ENCODE assay signal across 10 mouse cellular contexts in genomic region chr5:64576426-64577262, GRCm38 (mm10).
DNase-seq lines count a peak whose midpoint lies in the region; ATAC-seq and TF ChIP-seq lines count a peak whose summit lies in the region.
"Had no signal": no experiment of that assay in that cellular context is flagged by ENCODE, and none has a peak within 500 bp of the region (broad histone marks: within the 10 kb centered on the region; RNA-seq: fewer than 3 reads in every experiment).

No protein-coding gene starts in this region.

- H3K9me3 ChIP-seq in liver, embryonic 11.5 days (ENCODE audit: control insufficient read depth, low read length), result no peaks in the 10 kb centered on the region
- H3K9me3 ChIP-seq in liver, postnatal 0 days (ENCODE audit: low read length), result no peaks in the 10 kb centered on the region
- H3K9me3 ChIP-seq in heart, embryonic 12.5 days (replicated peaks), result no peaks in the 10 kb centered on the region
- no peaks in the 10 kb centered on the region for H3K9me3 ChIP-seq in midbrain, embryonic 14.5 days (ENCODE audit: control insufficient read depth, low read length)
- H3K9me3 ChIP-seq: embryonic facial prominence, embryonic 13.5 days had no signal

- no peak for TF ChIP-seq CTCF in liver, postnatal 0 days (IDR thresholded peaks at IDR 0.05; ENCODE audit: low read depth)

- H3K9ac ChIP-seq in liver, embryonic 11.5 days (ENCODE audit: low read depth, low read length), result no peak overlapping the region
- H3K9ac ChIP-seq in liver, postnatal 0 days (replicated peaks), result no peak overlapping the region
- H3K9ac ChIP-seq in heart, embryonic 12.5 days, result no peak overlapping the region
- H3K9ac ChIP-seq in midbrain, embryonic 14.5 days (replicated peaks; ENCODE audit: low read length), result no peak overlapping the region
- H3K9ac ChIP-seq: embryonic facial prominence, embryonic 13.5 days had no signal

- H3K27ac ChIP-seq in liver, embryonic 11.5 days (ENCODE audit: low read depth, low read length), result peak overlapping the region; percentile 41; the same call in 1 of the 2 replicates
- no peak overlapping the region for H3K27ac ChIP-seq in liver, postnatal 0 days (ENCODE audit: low read depth)
- H3K27ac ChIP-seq in heart, embryonic 12.5 days (ENCODE audit: poor library complexity, severe bottlenecking), result peak overlapping the region; percentile 76
- no peak overlapping the region for H3K27ac ChIP-seq in midbrain, embryonic 14.5 days (replicated peaks; ENCODE audit: low read depth, low read length)
- H3K27ac ChIP-seq: embryonic facial prominence, embryonic 13.5 days had no signal

- H3K4me2 ChIP-seq in liver, embryonic 11.5 days, result peak overlapping the region; percentile 21; the same call in 1 of the 2 replicates
- H3K4me2 ChIP-seq in liver, postnatal 0 days (ENCODE audit: low read depth, low read length), result no peak overlapping the region
- H3K4me2 ChIP-seq in heart, embryonic 12.5 days, result no peak overlapping the region
- no peak overlapping the region for H3K4me2 ChIP-seq in midbrain, embryonic 14.5 days (ENCODE audit: low read length)
- H3K4me2 ChIP-seq: embryonic facial prominence, embryonic 13.5 days had no signal

- H3K36me3 ChIP-seq in liver, embryonic 11.5 days (ENCODE audit: control insufficient read depth, insufficient read depth, low read length), result no peaks in the 10 kb centered on the region
- no peaks in the 10 kb centered on the region for H3K36me3 ChIP-seq in liver, postnatal 0 days (replicated peaks; ENCODE audit: insufficient read depth, low read length)
- H3K36me3 ChIP-seq in heart, embryonic 12.5 days, result no peaks in the 10 kb centered on the region
- H3K36me3 ChIP-seq in midbrain, embryonic 14.5 days (ENCODE audit: control insufficient read depth, insufficient read depth, low read length), result no peaks in the 10 kb centered on the region
- H3K36me3 ChIP-seq: embryonic facial prominence, embryonic 13.5 days had no signal

- 74% methylated on average over 19 of the region's 19 CpGs for WGBS in liver, embryonic 11.5 days
- WGBS in liver, postnatal 0 days (ENCODE audit: insufficient replicate concordance), result 81% methylated on average over 19 of the region's 19 CpGs
- WGBS in heart, embryonic 12.5 days, result 66% methylated on average over 19 of the region's 19 CpGs
- 72% methylated on average over 19 of the region's 19 CpGs for WGBS in midbrain, embryonic 14.5 days

- DNase-seq in adrenal gland, postnatal 10 days, result peak; percentile 44
- DNase-seq in adrenal gland, adult 18-20 months (ENCODE audit: low spot score in 2 of 2), result no peak
- DNase-seq in liver, embryonic 11.5 days (ENCODE audit: low spot score), result no peak
- no peak for DNase-seq in liver, postnatal 0 days
- peak; percentile 37 for DNase-seq in midbrain, embryonic 14.5 days
- no peak for DNase-seq in natural killer cell, adult 2 months (ENCODE audit: low spot score in 2 of 2)
- no peak for DNase-seq in cerebellum, postnatal 36 days

- no peaks in the 10 kb centered on the region for H3K27me3 ChIP-seq in liver, embryonic 11.5 days (replicated peaks; ENCODE audit: control insufficient read depth, insufficient read depth, low read length)
- H3K27me3 ChIP-seq in liver, postnatal 0 days (ENCODE audit: insufficient read depth, low read length), result no peaks in the 10 kb centered on the region
- H3K27me3 ChIP-seq in heart, embryonic 12.5 days (replicated peaks), result no peaks in the 10 kb centered on the region
- no peaks in the 10 kb centered on the region for H3K27me3 ChIP-seq in midbrain, embryonic 14.5 days (ENCODE audit: control insufficient read depth, insufficient read depth, low read length)
- H3K27me3 ChIP-seq: embryonic facial prominence, embryonic 13.5 days; megakaryocyte, embryonic 14.5 days had no signal

- no peak overlapping the region for H3K4me3 ChIP-seq in liver, embryonic 11.5 days (ENCODE audit: low read depth, low read length)
- H3K4me3 ChIP-seq in liver, postnatal 0 days (ENCODE audit: low read depth, low read length), result no peak overlapping the region
- no peak overlapping the region for H3K4me3 ChIP-seq in heart, embryonic 12.5 days
- H3K4me3 ChIP-seq in midbrain, embryonic 14.5 days (replicated peaks; ENCODE audit: low read depth, low read length), result no peak overlapping the region
- H3K4me3 ChIP-seq: embryonic facial prominence, embryonic 13.5 days; megakaryocyte, embryonic 14.5 days had no signal

- TF ChIP-seq EP300 in liver, postnatal 0 days (IDR thresholded peaks at IDR 0.05; ENCODE audit: low read depth), result no peak

- no peak for ATAC-seq in liver, embryonic 11.5 days (replicated peaks; ENCODE audit: low FRiP score)
- no peak for ATAC-seq in liver, postnatal 0 days
- ATAC-seq in heart, embryonic 12.5 days (ENCODE audit: insufficient number of reproducible peaks, low FRiP score), result no peak
- ATAC-seq in midbrain, embryonic 14.5 days (ENCODE audit: low FRiP score, low TSS enrichment), result no peak; the same call in 1 of the 2 replicates

- H3K4me1 ChIP-seq in liver, embryonic 11.5 days (replicated peaks; ENCODE audit: control insufficient read depth, insufficient read depth, low read length), result peaks cover 46% of the 10 kb centered on the region
- peaks cover 25% of the 10 kb centered on the region for H3K4me1 ChIP-seq in liver, postnatal 0 days (ENCODE audit: insufficient read depth)
- peaks cover 52% of the 10 kb centered on the region for H3K4me1 ChIP-seq in heart, embryonic 12.5 days (replicated peaks)
- H3K4me1 ChIP-seq in midbrain, embryonic 14.5 days (ENCODE audit: control insufficient read depth, insufficient read depth, low read length), result peaks cover 11% of the 10 kb centered on the region

Comparison
In these comparisons a context has a peak if more than half of its experiments do, and no peak if none do; other contexts are left out.
1. DNase-seq: peak in adrenal gland, postnatal 10 days (single experiment) and midbrain, embryonic 14.5 days (single experiment); none in adrenal gland, adult 18-20 months (0 of 2), liver, embryonic 11.5 days (single experiment), liver, postnatal 0 days (single experiment), natural killer cell, adult 2 months (0 of 2) and cerebellum, postnatal 36 days (0 of 2).
2. H3K27ac ChIP-seq: peak in liver, embryonic 11.5 days (single experiment) and heart, embryonic 12.5 days (single experiment); none in liver, postnatal 0 days (single experiment) and midbrain, embryonic 14.5 days (single experiment).